Mouse (Mus musculus): Measurements from ENCODE around the gene Ndufb10. TPM values are rescaled to one million over a fixed set of nuclear protein-coding genes. Genes with fewer than 3 reads are reported as not detected.

The Ndufb10 gene
- polyA plus RNA-seq, 1 experiment: 519 TPM

DNA sequence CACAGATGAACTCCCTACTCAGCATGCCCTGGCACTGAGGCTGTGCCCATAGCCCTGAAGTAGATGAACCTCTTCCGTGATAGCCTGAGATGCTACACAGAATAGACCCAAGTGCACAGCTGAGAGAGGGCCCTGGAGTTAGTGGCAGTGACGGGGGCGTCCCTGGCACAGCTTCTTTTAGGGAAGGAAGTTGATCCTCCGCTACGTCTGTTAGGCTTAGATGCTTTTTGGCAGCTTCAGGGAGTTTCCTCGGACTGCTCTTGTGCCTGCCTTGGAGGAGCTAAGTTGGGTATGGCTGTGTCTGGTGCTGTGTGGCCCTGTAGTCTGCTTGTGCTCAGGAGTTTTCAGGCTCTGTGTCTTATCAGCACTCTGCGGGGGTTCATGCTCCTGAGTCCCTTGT, 50.0 kb downstream of the Ndufb10 start:
- H3K4me3 ChIP-seq (replicated peaks): no peak overlapping the region
- H3K27me3 ChIP-seq (replicated peaks): no peaks in the 10 kb centered on the region
- H3K4me1 ChIP-seq: peaks cover 59% of the 10 kb centered on the region
- TF ChIP-seq GATA1 (IDR thresholded peaks at IDR 0.05; ENCODE audit: borderline replicate concordance, low read length): no peak
- TF ChIP-seq FLI1 (IDR thresholded peaks at IDR 0.05; ENCODE audit: low read length): no peak
- no peaks in the 10 kb centered on the region for H3K9me3 ChIP-seq
- H3K36me3 ChIP-seq (replicated peaks; ENCODE audit: low read length): peaks cover 52% of the 10 kb centered on the region

DNA sequence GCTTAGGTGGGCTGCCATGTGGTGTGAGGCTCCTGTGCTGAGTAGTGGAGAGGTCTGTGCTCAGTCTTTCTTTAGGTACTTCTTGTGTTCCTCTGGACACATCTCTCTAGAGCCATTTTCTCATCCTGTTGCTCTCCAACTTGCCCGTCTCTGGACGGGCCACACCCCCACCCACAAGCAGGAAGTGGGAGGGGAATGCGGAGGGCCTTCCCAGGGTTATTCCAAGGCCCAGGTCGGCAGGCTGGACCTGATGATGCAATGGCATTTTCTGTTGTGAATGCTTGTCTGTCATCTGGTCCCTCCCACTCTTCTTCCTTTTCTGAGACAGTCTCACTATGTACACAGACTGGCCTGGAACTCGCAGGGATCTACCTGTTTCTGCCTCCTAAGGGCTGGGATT, 52.1 kb downstream of the Ndufb10 start:
- TF ChIP-seq FLI1 (IDR thresholded peaks at IDR 0.05; ENCODE audit: low read length): no peak
- no peak for TF ChIP-seq GATA1 (IDR thresholded peaks at IDR 0.05; ENCODE audit: borderline replicate concordance, low read length)
- Histone ChIP-seq H3K4me3 (replicated peaks) (peak overlapping the region; percentile 100), H3K9me3 (no peaks in the 10 kb centered on the region), H3K27me3 (replicated peaks) (no peaks in the 10 kb centered on the region), H3K36me3 (replicated peaks; ENCODE audit: low read length) (peaks cover 31% of the 10 kb centered on the region), H3K4me1 (peaks cover 74% of the 10 kb centered on the region)

Other genes starting within 250 kb of the Ndufb10 start
- gene Mlst8, start 245.4 kb downstream of the Ndufb10 start, polyA plus RNA-seq (2012; ENCODE audit: insufficient read depth, low replicate concordance): 2.3 and 3.7 TPM in 2 replicates
- not detected in 2 replicates for gene Caskin1, start 235.9 kb downstream of the Ndufb10 start, polyA plus RNA-seq (2012; ENCODE audit: insufficient read depth, low replicate concordance)
- gene Traf7, start 196.5 kb downstream of the Ndufb10 start, polyA plus RNA-seq (2012; ENCODE audit: insufficient read depth, low replicate concordance): 122 and 123 TPM in 2 replicates
- gene Rab26, start 190.3 kb downstream of the Ndufb10 start, polyA plus RNA-seq (2012; ENCODE audit: insufficient read depth, low replicate concordance): not detected in 2 replicates
- 3.5 and 5.6 TPM in 2 replicates for gene Pkd1, start 174.6 kb downstream of the Ndufb10 start, polyA plus RNA-seq (2012; ENCODE audit: insufficient read depth, low replicate concordance)
- 26.7 and 30.6 TPM in 2 replicates for gene Tsc2, start 91.8 kb downstream of the Ndufb10 start, polyA plus RNA-seq (2012; ENCODE audit: insufficient read depth, low replicate concordance)
- gene Nthl1, start 91.8 kb downstream of the Ndufb10 start, polyA plus RNA-seq (2012; ENCODE audit: insufficient read depth, low replicate concordance): 8.2 TPM in 1 of 2 replicates, not detected in the other
- 0.85 TPM in 1 of 2 replicates, not detected in the other for gene Slc9a3r2, start 74.2 kb downstream of the Ndufb10 start, polyA plus RNA-seq (2012; ENCODE audit: insufficient read depth, low replicate concordance)
- gene Npw, start 66.0 kb downstream of the Ndufb10 start, polyA plus RNA-seq (2012; ENCODE audit: insufficient read depth, low replicate concordance): 1.1 TPM in 1 of 2 replicates, not detected in the other
- gene Zfp598, start 54.8 kb downstream of the Ndufb10 start, polyA plus RNA-seq (2012; ENCODE audit: insufficient read depth, low replicate concordance): 45.3 and 55.8 TPM in 2 replicates
- 0.04 TPM in 1 of 2 replicates, not detected in the other for gene Syngr3, start 34.5 kb downstream of the Ndufb10 start, polyA plus RNA-seq (2012; ENCODE audit: insufficient read depth, low replicate concordance)
- 47.3 and 53.9 TPM in 2 replicates for gene Gfer, start 28.3 kb downstream of the Ndufb10 start, polyA plus RNA-seq (2012; ENCODE audit: insufficient read depth, low replicate concordance)
- 1.5 and 2.1 TPM in 2 replicates for gene Noxo1, start 28.2 kb downstream of the Ndufb10 start, polyA plus RNA-seq (2012; ENCODE audit: insufficient read depth, low replicate concordance)
- 16.6 and 17.1 TPM in 2 replicates for gene Tbl3, start 16.8 kb downstream of the Ndufb10 start, polyA plus RNA-seq (2012; ENCODE audit: insufficient read depth, low replicate concordance)
- gene Rnf151, start 6.4 kb downstream of the Ndufb10 start, polyA plus RNA-seq (2012; ENCODE audit: insufficient read depth, low replicate concordance): 0.74 TPM in 1 of 2 replicates, not detected in the other
- gene Rps2, start 6.4 kb downstream of the Ndufb10 start, polyA plus RNA-seq (2012; ENCODE audit: insufficient read depth, low replicate concordance): 653 and 1,069 TPM in 2 replicates
- 0.35 TPM in 1 of 2 replicates, not detected in the other for gene Rpl3l, start 3.3 kb upstream of the Ndufb10 start, polyA plus RNA-seq (2012; ENCODE audit: insufficient read depth, low replicate concordance)
- 19.0 and 40.5 TPM in 2 replicates for gene Msrb1, start 12.2 kb upstream of the Ndufb10 start, polyA plus RNA-seq (2012; ENCODE audit: insufficient read depth, low replicate concordance)
- not detected in 2 replicates for gene Hs3st6, start 28.5 kb upstream of the Ndufb10 start, polyA plus RNA-seq (2012; ENCODE audit: insufficient read depth, low replicate concordance)
- not detected in 2 replicates for gene Meiob, start 79.8 kb upstream of the Ndufb10 start, polyA plus RNA-seq (2012; ENCODE audit: insufficient read depth, low replicate concordance)
- gene Hagh, start 115.7 kb upstream of the Ndufb10 start, polyA plus RNA-seq (2012; ENCODE audit: insufficient read depth, low replicate concordance): 7.5 and 29.1 TPM in 2 replicates
- gene Fahd1, start 125.9 kb upstream of the Ndufb10 start, polyA plus RNA-seq (2012; ENCODE audit: insufficient read depth, low replicate concordance): 2.0 and 2.8 TPM in 2 replicates
- 0.25 TPM in 1 of 2 replicates, not detected in the other for gene Igfals, start 141.5 kb upstream of the Ndufb10 start, polyA plus RNA-seq (2012; ENCODE audit: insufficient read depth, low replicate concordance)
- gene Nubp2, start 161.9 kb upstream of the Ndufb10 start, polyA plus RNA-seq (2012; ENCODE audit: insufficient read depth, low replicate concordance): 58.9 and 67.0 TPM in 2 replicates
- gene Spsb3, start 162.2 kb upstream of the Ndufb10 start, polyA plus RNA-seq (2012; ENCODE audit: insufficient read depth, low replicate concordance): 18.7 and 57.4 TPM in 2 replicates
- gene Eme2, start 170.6 kb upstream of the Ndufb10 start, polyA plus RNA-seq (2012; ENCODE audit: insufficient read depth, low replicate concordance): 5.8 and 10.0 TPM in 2 replicates
- gene Mrps34, start 170.6 kb upstream of the Ndufb10 start, polyA plus RNA-seq (2012; ENCODE audit: insufficient read depth, low replicate concordance): 75.3 and 168 TPM in 2 replicates
- gene Nme3, start 172.0 kb upstream of the Ndufb10 start, polyA plus RNA-seq (2012; ENCODE audit: insufficient read depth, low replicate concordance): 18.4 TPM in 1 of 2 replicates, not detected in the other
- gene Mapk8ip3, start 212.5 kb upstream of the Ndufb10 start, polyA plus RNA-seq (2012; ENCODE audit: insufficient read depth, low replicate concordance): 20.5 and 36.6 TPM in 2 replicates
- gene Jpt2, start 236.2 kb upstream of the Ndufb10 start, polyA plus RNA-seq (2012; ENCODE audit: insufficient read depth, low replicate concordance): 3.5 and 8.6 TPM in 2 replicates